Mouse (Mus musculus): ENCODE results near the gene Aco1.

Gene Aco1

GRCm38 (mm10) chr4:40157500-40158223 lies 14.8 kb downstream of the Aco1 start:
- DNase-seq (ENCODE audit: low spot score in 2 of 2), result no peak

- DNase-seq (ENCODE audit: low spot score in 2 of 2), result no peak
Observed at GRCm38 (mm10) chr4:40158224-40158540, 15.3 kb downstream of the Aco1 start.

- DNase-seq (ENCODE audit: low spot score in 2 of 2), result no peak
Observed at GRCm38 (mm10) chr4:40160591-40161434, 17.9 kb downstream of the Aco1 start.

DNA sequence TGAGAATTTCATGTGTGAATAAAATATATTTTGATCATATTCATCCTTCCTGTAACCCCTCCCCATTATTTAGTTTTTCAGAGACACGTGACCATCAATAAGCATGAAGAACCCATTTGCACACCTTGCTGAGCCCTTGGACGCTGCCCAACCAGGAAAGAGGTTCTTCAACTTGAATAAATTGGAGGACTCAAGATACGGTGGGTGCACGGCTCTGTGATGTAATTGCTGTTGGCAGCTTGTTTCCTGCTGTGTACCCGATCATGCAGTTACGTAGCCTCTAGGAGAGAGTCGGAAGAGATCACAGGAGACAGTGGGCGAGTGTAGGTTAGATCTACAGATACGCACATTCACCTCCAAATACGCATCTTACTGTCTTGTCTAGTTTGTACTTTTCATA lies 20.8 kb downstream of the Aco1 start:
- no peak for DNase-seq (ENCODE audit: low spot score in 2 of 2)

DNA sequence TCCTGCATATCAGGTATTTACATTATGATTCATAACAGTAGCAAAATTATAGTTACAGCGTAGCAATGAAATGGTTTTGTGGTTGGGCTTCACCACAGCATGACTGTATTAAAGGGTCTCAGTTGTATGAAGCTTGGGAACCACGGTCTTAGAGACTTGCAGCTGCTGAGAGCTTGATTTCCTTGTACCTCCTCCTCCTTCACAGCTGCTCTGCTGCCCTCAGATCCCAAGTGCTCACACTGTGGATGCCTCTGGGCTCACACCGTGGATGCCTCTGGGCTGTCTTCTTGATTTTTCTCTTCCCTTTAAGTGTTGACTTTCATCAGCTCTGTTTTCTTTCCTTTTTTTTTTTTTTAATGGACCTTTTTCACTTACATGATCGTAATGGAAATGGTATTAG lies 28.6 kb downstream of the Aco1 start:
- no peak for DNase-seq (ENCODE audit: low spot score in 2 of 2)

GRCm38 (mm10) chr4:40172336-40172735 lies 29.5 kb downstream of the Aco1 start:
- DNase-seq (ENCODE audit: low spot score in 2 of 2), result no peak

- peak; percentile 22 to 51 for DNase-seq (ENCODE audit: low spot score in 2 of 2)
Observed at GRCm38 (mm10) chr4:40174321-40174720, 31.4 kb downstream of the Aco1 start.

GRCm38 (mm10) chr4:40178584-40178983 lies 35.7 kb downstream of the Aco1 start:
- no peak for DNase-seq (ENCODE audit: low spot score in 2 of 2)

DNA sequence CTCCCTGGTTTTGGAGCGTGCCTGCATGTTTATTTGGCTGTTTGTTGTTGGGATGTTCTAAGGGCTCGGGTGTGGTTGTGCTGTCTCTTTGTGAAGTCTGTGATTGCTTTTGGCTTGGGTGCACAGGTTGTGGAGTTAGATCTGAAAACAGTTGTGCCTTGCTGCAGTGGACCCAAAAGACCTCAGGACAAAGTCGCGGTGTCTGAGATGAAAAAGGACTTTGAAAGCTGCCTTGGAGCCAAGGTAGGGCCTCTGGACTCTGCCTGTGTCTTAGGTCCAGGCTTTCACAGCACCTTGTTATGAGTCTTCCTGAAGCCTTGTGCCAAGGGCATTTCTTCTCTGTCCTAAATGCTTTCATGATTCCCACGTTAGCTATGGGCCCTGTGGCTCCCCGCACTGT lies 37.2 kb downstream of the Aco1 start:
- no peak for DNase-seq (ENCODE audit: low spot score in 2 of 2)

- DNase-seq (ENCODE audit: low spot score in 2 of 2), result no peak
Observed at GRCm38 (mm10) chr4:40181681-40182080, 38.8 kb downstream of the Aco1 start.

DNA sequence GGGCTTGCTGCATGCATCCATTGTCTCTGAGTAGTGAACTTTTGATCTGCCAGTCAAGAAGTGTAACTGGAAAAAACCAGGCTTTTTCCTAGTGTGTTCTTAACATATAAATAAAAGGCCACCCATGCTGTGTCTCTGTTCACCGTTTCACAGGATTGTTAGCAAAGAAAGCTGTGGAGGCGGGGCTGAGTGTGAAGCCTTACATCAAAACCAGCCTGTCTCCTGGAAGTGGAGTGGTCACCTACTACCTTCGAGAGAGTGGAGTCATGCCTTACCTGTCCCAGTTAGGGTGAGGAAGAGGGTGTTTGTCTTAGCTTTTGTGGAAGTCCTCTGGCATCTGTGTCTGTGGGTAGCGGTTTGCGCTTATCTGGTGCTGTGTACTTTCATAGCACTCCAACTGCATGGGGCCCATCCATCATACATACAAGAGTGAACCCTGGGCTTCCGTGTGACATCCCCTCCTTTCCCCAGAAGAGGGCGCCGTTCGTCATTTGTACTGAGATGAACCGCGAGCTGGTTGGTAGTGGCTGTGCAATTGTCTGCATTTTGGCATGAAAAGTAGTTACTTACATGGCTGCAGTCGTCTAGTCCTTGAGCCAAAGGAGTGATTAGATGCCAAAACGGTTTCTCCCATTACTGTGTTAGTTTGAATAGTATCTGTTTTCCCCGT lies 39.9 kb downstream of the Aco1 start:
- peak in 1 of 2 experiments; percentile 20 for DNase-seq (ENCODE audit: low spot score in 2 of 2)

DNA sequence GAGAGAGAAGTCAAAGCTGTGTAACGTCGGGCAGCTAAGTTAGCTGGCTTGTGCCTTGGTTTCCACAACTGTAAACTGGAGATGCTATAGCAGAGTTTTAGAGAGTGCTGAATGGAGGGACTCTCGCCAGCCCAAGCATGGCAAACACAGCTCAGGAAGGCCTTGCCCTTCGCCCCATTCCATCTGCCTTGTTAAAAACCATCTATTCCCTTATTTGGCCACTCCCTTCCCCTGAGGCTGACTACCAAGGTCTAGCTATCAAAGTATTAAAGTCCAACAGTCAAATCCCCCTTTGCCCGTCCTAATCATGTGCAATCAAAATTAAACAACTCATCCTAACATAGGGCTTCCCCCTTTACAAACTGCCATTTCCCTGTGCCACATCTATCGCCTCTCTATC lies 40.9 kb downstream of the Aco1 start:
- DNase-seq (ENCODE audit: low spot score in 2 of 2), result no peak

- no peak for DNase-seq (ENCODE audit: low spot score in 2 of 2)
Observed at GRCm38 (mm10) chr4:40184470-40184869, 41.6 kb downstream of the Aco1 start.

DNA sequence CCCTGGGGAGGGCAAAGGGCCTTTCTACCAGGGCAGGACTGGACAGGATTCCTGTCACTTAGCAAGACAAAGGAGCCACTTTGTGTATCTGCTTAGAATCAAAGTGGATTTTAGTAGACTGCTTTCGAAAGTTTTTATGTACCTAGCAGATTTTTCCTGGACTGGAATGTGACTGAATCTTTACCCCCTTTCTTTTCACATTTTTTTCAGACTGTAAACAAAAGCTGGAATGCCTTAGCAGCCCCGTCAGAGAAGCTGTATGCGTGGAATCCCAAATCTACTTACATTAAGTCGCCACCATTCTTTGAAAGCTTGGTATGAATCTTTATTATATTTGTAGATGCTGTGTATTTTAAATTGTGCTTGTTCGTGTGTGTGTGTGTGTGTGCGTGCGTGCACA lies 45.1 kb downstream of the Aco1 start:
- no peak for DNase-seq (ENCODE audit: low spot score in 2 of 2)

DNA sequence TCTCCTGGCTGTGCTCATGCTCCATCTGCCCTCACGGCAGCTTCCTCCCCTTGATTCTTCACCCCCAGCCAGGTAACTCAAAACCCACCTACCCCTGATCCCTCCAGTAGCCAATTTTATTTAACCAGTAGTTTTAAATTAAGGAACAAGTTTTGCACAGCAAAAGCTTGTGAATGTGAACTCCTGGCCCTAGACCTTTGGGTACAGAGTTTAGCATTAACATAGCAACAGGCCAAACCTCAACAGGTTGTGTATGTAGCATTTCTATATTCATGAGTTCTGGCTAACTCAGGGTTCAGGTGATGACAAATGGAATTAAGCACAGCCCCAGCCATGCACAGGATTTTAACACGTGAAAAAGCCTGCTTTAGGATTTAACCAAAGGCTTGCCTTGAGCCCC lies 49.4 kb downstream of the Aco1 start:
- DNase-seq (ENCODE audit: low spot score in 2 of 2), result no peak

GRCm38 (mm10) chr4:40193461-40193860 lies 50.6 kb downstream of the Aco1 start:
- no peak for DNase-seq (ENCODE audit: low spot score in 2 of 2)

DNA sequence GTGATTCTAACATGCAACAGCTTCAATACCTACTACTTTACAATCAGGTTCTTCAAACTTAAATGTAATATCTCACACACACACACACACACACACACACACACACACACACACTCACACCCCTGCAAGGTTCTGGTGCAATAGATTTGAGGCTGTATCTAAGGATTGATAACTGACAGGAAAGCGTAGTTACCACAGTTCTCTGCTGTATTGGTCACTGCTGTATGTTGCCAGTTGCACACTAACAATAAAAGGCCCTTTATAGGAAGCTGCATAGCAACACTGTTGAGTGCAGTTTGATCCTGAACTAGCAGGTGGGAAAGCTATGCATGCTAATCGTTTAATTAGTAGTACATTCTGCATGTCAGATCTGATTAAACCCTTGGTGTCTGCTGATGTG lies 52.5 kb downstream of the Aco1 start:
- DNase-seq (ENCODE audit: low spot score in 2 of 2), result no peak

DNA sequence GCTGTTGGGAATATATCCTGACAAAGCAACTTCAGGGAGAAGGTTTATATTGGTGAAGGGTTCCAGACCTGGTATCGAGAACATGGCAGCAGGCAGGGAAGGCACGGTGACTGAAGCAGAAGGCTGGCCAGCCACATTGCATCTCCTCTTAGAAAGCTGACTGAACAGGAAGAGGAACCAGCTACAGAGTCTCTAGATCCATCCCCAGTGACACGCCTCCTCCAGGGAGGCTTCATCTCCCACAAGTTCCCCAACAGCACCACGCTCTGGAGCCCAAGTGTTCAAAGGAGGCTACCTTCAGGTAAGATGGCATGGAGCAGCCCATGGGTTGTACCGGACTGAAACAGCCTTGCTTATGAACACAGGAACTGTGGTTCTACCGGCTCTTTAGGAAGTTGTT lies 59.3 kb downstream of the Aco1 start:
- DNase-seq (ENCODE audit: low spot score in 2 of 2), result no peak

- no peak for DNase-seq (ENCODE audit: low spot score in 2 of 2)
Observed at GRCm38 (mm10) chr4:40204374-40204773, 61.5 kb downstream of the Aco1 start.

GRCm38 (mm10) chr4:40205231-40205903 lies 62.5 kb downstream of the Aco1 start:
- no peak for DNase-seq (ENCODE audit: low spot score in 2 of 2)

DNA sequence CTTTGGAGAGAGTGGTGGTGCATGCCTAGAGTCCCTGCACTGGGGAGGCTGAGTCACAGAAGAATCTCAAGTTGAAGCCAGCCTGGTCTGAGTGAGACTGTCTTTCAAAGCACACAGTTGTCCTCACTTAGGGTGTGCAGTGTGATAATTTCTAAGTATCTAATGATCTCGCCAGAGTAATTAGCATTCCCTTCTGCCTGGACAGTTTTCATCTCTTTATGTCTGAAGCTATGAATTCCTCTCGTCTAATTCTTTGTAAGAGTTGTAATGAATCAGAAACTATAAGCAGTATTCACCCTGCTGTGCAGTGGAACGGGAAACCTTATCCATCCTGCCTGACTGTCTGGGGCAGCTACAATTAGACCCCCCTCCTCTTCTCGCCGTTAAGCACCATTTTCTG lies 64.8 kb downstream of the Aco1 start:
- DNase-seq (ENCODE audit: low spot score in 2 of 2), result no peak

GRCm38 (mm10) chr4:40212177-40212576 lies 69.3 kb downstream of the Aco1 start:
- DNase-seq (ENCODE audit: low spot score in 2 of 2), result no peak

Data from heart, adult 9 months (tissue).